Mouse (Mus musculus) neural tube, embryonic 11.5 days (tissue): ENCODE measurements at regions not wholly inside any gene's neighbourhood (a gene's known extent, or its start where the extent isn't known, plus 50 kb on each side); places are given as distances from the start of the nearest gene placed in this dataset.

Experiments
- ATAC-seq: fragments of 200-750 bp; cut with Nextera tagmentation; 2 replicates; pipeline ENCODE4 v1.8.0; 2017; ENCODE audit warnings: moderate number of reproducible peaks, mild to moderate bottlenecking, moderate TSS enrichment, moderate library complexity; ENCODE audit not compliant: insufficient read depth, low FRiP score, low TSS enrichment
- DNase-seq: peaks from one replicate; pipeline ENCODE4 v3.0.0-alpha.2; 2015; ENCODE audit warnings: low spot score
- H3K27ac ChIP-seq: fragments of 300-500 bp; sonication (generic); 2 replicates; pipeline ENCODE4 v1.5.1; 2014; ENCODE audit warnings: low read depth, mild to moderate bottlenecking, low read length
- H3K27me3 ChIP-seq: fragments of 300-500 bp; sonication (generic); 2 replicates; pipeline ENCODE4 v1.6.1; 2014; ENCODE audit warnings: mild to moderate bottlenecking, low read length, mixed read lengths; ENCODE audit not compliant: control insufficient read depth, insufficient read depth
- H3K36me3 ChIP-seq: fragments of 300-500 bp; sonication (generic); 2 replicates; pipeline ENCODE4 v1.6.1; 2014; ENCODE audit warnings: mild to moderate bottlenecking, low read length, moderate library complexity, mixed read lengths; ENCODE audit not compliant: control insufficient read depth, insufficient read depth
- H3K4me1 ChIP-seq: fragments of 300-500 bp; sonication (generic); 2 replicates; pipeline ENCODE4 v1.6.1; 2014; ENCODE audit warnings: low read length, mixed read lengths; ENCODE audit not compliant: control insufficient read depth, insufficient read depth
- H3K4me2 ChIP-seq: fragments of 300-500 bp; sonication (generic); 2 replicates; pipeline ENCODE4 v1.6.1; 2014; ENCODE audit warnings: low read depth, mild to moderate bottlenecking, moderate library complexity
- H3K4me3 ChIP-seq: fragments of 300-500 bp; sonication (generic); 2 replicates; pipeline ENCODE4 v1.5.1; 2014; ENCODE audit warnings: low read depth, low read length
- H3K9ac ChIP-seq: fragments of 300-500 bp; sonication (generic); 2 replicates; pipeline ENCODE4 v1.6.1; 2014; ENCODE audit warnings: mild to moderate bottlenecking, low read length
- H3K9me3 ChIP-seq: fragments of 300-500 bp; sonication (generic); 2 replicates; pipeline ENCODE4 v1.6.1; 2016; ENCODE audit warnings: low read length; ENCODE audit not compliant: control insufficient read depth
- WGBS: fragments of 180-500 bp; shearing (Covaris S2); extraction: QIAGEN DNeasy Blood & Tissue Kit; methylation state at CpG from one replicate; pipeline ENCODE4 v1.1.7; 2014; 5-methylcytosine and 5-hydroxymethylcytosine counted together

DNA sequence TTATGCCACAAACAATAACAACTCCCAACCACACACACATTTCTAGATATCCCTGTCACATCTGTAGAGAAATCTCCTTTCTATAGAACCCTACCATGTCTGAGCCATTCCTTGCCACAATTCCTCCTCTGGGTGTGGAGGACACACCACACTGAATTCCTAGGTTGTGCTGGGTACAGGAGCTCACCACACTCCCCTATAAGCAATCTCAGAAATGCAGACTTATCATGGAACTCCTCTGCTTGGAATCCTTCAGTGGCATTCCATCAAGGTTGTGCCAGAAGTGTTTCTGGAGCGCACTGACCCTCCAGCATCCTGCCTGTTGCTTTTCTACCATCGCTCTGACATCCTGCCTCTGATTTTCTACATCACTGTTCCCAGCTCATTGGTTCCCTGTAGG, 1052.3 kb downstream of the A830018L16Rik start:
- H3K27ac ChIP-seq, result no peak overlapping the region
- H3K9ac ChIP-seq, result no peak overlapping the region
- DNase-seq (no peak), ATAC-seq (no peak)
- H3K4me3 ChIP-seq, result no peak overlapping the region
- 97% methylated on average over 2 of the region's 2 CpGs for WGBS
- no peaks in the 10 kb centered on the region for H3K27me3 ChIP-seq
- H3K36me3 ChIP-seq, result no peaks in the 10 kb centered on the region
- no peaks in the 10 kb centered on the region for H3K9me3 ChIP-seq
- no peaks in the 10 kb centered on the region for H3K4me1 ChIP-seq
- H3K4me2 ChIP-seq, result no peak overlapping the region

DNA sequence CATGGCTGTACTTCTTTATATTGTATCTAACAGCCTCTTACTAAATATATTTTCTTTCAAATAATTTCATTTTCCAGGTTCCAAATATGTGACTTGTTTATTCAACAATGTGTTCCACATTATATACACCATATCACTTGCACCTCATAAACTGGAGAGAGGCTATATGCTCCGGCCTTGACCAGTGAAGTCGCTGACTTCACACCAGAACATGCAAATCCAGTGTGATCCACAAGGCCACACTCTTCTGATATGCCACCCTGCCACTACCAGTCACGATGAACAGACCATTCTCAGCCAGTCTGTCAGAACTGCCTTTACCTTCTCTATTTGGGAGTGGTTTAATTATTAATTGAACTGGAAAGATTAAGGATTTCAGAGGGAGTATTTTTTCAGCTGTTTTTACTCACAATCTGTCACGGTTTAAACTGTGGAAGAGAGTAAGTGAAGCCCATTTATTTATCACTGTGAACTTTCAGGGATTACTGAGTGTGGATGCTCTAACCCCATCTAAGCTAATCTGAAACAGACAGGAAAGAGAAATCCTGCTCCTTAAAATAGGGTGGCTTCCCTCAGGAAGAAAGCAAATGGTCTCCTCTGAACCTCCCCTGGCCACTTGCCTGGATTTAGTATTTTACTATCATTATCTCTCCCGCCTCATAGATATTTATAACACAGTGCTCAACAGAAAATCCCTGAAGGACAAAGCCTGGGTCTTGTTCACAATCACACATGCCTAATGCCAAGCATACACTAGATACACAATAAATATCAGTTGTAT, 1065.3 kb downstream of the A830018L16Rik start:
- Histone ChIP-seq H3K4me1 (no peaks in the 10 kb centered on the region), H3K27ac (no peak overlapping the region), H3K9ac (no peak overlapping the region), H3K9me3 (no peaks in the 10 kb centered on the region), H3K4me2 (no peak overlapping the region), H3K36me3 (no peaks in the 10 kb centered on the region), H3K27me3 (no peaks in the 10 kb centered on the region), H3K4me3 (no peak overlapping the region)
- ATAC-seq (no peak), DNase-seq (no peak)
- WGBS, result 67% methylated on average over 5 of the region's 5 CpGs

DNA sequence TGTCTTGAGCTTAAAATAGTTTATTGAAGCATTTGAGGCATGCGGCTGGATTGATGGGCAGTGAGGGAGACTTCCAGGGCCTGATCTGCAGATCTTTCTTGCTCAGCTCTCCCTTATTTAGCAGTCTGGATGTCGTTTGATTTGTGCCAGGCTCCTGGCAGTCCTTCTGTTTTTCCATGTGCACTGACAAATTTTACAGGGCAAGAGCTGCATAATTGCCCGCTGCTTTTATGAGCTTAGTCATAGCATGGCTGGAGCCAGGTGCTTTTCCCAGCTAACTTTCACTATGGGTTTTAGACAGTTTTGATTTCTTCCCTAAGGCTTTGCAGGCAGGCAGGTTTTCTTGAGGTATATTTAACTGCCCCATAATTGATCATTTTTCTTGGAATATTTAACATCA, 1086.5 kb downstream of the A830018L16Rik start:
- Histone ChIP-seq H3K27ac (no peak overlapping the region), H3K4me2 (no peak overlapping the region), H3K4me1 (no peaks in the 10 kb centered on the region), H3K36me3 (no peaks in the 10 kb centered on the region), H3K27me3 (no peaks in the 10 kb centered on the region), H3K9me3 (no peaks in the 10 kb centered on the region), H3K4me3 (no peak overlapping the region), H3K9ac (no peak overlapping the region)
- ATAC-seq (no peak), DNase-seq (no peak)
- 86% methylated on average over 3 of the region's 3 CpGs for WGBS

DNA sequence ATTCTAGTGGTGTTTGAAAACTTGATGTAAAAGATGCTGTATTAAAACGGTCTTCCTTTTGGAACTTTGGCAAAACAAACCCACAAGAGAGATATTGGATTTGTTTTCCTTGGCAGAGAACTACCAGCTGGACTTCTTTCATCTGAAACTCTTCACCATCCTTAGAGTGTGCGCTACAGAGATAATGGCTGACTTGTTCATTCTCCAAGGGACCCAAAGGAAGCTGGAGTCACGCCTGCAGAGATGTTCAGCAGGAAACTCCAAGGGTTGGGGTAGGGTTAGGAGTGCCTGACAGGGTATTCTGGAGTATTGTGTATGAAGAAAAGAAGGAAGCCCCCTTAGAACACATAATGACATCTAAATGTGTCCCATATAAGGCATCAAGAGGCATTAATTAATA, 1094.1 kb downstream of the A830018L16Rik start:
- no peaks in the 10 kb centered on the region for H3K4me1 ChIP-seq
- DNase-seq (no peak), ATAC-seq (no peak)
- no peak overlapping the region for H3K9ac ChIP-seq
- no peaks in the 10 kb centered on the region for H3K27me3 ChIP-seq
- H3K27ac ChIP-seq, result no peak overlapping the region
- H3K36me3 ChIP-seq, result no peaks in the 10 kb centered on the region
- WGBS, result 63% methylated on average over 3 of the region's 3 CpGs
- H3K4me3 ChIP-seq, result no peak overlapping the region
- no peaks in the 10 kb centered on the region for H3K9me3 ChIP-seq
- H3K4me2 ChIP-seq, result no peak overlapping the region

GRCm38 (mm10) chr1:12510129-12510816, 1096.4 kb downstream of the A830018L16Rik start:
- no peaks in the 10 kb centered on the region for H3K4me1 ChIP-seq
- H3K27ac ChIP-seq, result no peak overlapping the region
- 50% methylated on average over 10 of the region's 10 CpGs for WGBS
- no peaks in the 10 kb centered on the region for H3K9me3 ChIP-seq
- DNase-seq (no peak), ATAC-seq (no peak)
- H3K9ac ChIP-seq, result no peak overlapping the region
- H3K4me3 ChIP-seq, result no peak overlapping the region
- H3K36me3 ChIP-seq, result no peaks in the 10 kb centered on the region
- H3K27me3 ChIP-seq, result no peaks in the 10 kb centered on the region
- no peak overlapping the region for H3K4me2 ChIP-seq

DNA sequence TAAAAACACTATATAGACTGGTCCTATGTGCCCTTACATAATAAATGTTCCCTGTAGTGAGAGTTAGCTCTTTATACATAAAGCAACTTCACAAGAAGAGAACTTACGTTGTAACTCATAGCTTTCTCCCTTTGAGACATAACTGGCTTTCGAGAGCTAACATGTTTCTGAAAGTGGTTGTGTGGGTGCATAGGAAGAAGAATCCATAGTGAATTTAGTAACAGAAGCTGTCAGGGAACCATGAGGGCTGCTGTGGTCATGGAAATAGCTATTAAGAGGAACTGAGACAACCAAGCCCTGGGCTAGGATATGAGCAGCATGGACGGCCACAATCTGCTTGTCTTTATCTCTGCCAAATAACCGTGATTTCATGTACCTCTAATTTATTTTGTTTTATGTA, 1105.7 kb downstream of the A830018L16Rik start:
- no peak for ATAC-seq
- no peaks in the 10 kb centered on the region for H3K36me3 ChIP-seq
- 88% methylated on average over 4 of the region's 4 CpGs for WGBS

DNA sequence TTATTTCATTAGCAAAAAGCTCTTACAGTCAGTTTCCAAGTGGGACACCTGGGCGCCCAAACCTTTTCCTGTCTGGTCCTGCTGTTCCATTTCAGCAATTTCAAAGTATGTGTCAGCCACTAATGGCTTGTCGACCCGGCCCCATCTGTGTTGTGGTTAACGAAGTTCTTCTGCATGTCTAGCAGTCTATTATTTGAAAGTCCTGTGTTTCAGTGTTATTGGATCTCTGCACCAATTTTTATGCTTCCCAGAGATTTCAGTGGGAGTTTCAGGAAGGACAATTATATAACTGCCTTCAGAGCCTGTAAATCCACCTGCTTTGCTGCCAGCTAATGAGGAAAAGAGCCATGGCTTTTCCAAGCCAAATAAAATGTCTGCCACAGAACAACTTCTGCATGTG, 1142.0 kb downstream of the A830018L16Rik start:
- WGBS, result 90% methylated on average over 4 of the region's 4 CpGs
- no peak overlapping the region for H3K4me2 ChIP-seq
- no peak overlapping the region for H3K4me3 ChIP-seq
- no peaks in the 10 kb centered on the region for H3K9me3 ChIP-seq
- H3K27ac ChIP-seq, result no peak overlapping the region
- no peaks in the 10 kb centered on the region for H3K4me1 ChIP-seq
- no peak for DNase-seq
- no peaks in the 10 kb centered on the region for H3K27me3 ChIP-seq
- H3K36me3 ChIP-seq, result no peaks in the 10 kb centered on the region
- no peak overlapping the region for H3K9ac ChIP-seq
- ATAC-seq, result no peak

More for the DNA sequence above, 1105.7 kb downstream of the A830018L16Rik start:
- H3K9ac ChIP-seq, result no peak overlapping the region
- no peaks in the 10 kb centered on the region for H3K9me3 ChIP-seq
- H3K27ac ChIP-seq, result no peak overlapping the region
- H3K4me1 ChIP-seq, result no peaks in the 10 kb centered on the region
- DNase-seq, result no peak
- H3K4me2 ChIP-seq, result no peak overlapping the region
- H3K4me3 ChIP-seq, result no peak overlapping the region
- H3K27me3 ChIP-seq, result no peaks in the 10 kb centered on the region

GRCm38 (mm10) chr1:12571755-12572358, 1158.0 kb downstream of the A830018L16Rik start:
- no peak overlapping the region for H3K27ac ChIP-seq
- no peaks in the 10 kb centered on the region for H3K36me3 ChIP-seq
- H3K9ac ChIP-seq, result no peak overlapping the region
- WGBS, result 66% methylated on average over 7 of the region's 7 CpGs
- no peak overlapping the region for H3K4me2 ChIP-seq
- ATAC-seq, result no peak
- no peaks in the 10 kb centered on the region for H3K4me1 ChIP-seq
- H3K9me3 ChIP-seq, result no peaks in the 10 kb centered on the region
- no peaks in the 10 kb centered on the region for H3K27me3 ChIP-seq
- H3K4me3 ChIP-seq, result no peak overlapping the region
- no peak for DNase-seq
